Mouse (Mus musculus) cortical plate, adult 2 months (tissue): ENCODE results near the gene Zmiz1.

Source experiments
- CTCF ChIP-seq: fragments of 200-500 bp; IDR thresholded peaks from 2 replicates; pipeline ENCODE4 v1.5.1; 2011; ENCODE audit warnings: mild to moderate bottlenecking, control low read depth, low read length; ENCODE audit not compliant: insufficient read depth; ENCODE audit errors: extremely low read depth
- POLR2A ChIP-seq: fragments of 200-500 bp; IDR thresholded peaks from 2 replicates; pipeline ENCODE4 v1.6.1; 2011; ENCODE audit warnings: mild to moderate bottlenecking, low read length, control low read depth; ENCODE audit not compliant: insufficient read depth; ENCODE audit errors: extremely low read depth

- TF ChIP-seq CTCF (no peak), POLR2A (no peak)
These were observed 74.0 kb downstream of the Zmiz1 start for GRCm38 (mm10) chr14:25533010-25533409.
